Mouse (Mus musculus): ENCODE results near the gene Cenpo. TPM values are rescaled to one million over a fixed set of nuclear protein-coding genes. Genes with fewer than 3 reads are reported as not detected.

The Cenpo gene
- 16.4 TPM for polyA plus RNA-seq (2017; shearing (Covaris generic))

GRCm38 (mm10) chr12:4233572-4234508 lies at the start of gene Cenpo, which contains the start of gene Ptrhd1:
Gene Cenpo, minus strand, starts transcription at chr12:4234294.
Gene Ptrhd1, plus strand, starts transcription at chr12:4234027.

Other genes starting within 250 kb of the Cenpo start
- gene Efr3b, start 195.4 kb downstream of the Cenpo start, polyA plus RNA-seq (2017; shearing (Covaris generic)), result 0.44 TPM
- gene Dnajc27, start 151.7 kb downstream of the Cenpo start, polyA plus RNA-seq (2017; shearing (Covaris generic)), result 16.4 TPM
- gene Adcy3, start 101.2 kb downstream of the Cenpo start, polyA plus RNA-seq (2017; shearing (Covaris generic)), result 29.3 TPM
- gene Ptrhd1, start 267 bp downstream of the Cenpo start, polyA plus RNA-seq (2017; shearing (Covaris generic)), result 3.1 TPM
- 68.3 TPM for gene Ncoa1, start 242.9 kb upstream of the Cenpo start, polyA plus RNA-seq (2017; shearing (Covaris generic))